Comparison of ENCODE assay signal across 19 mouse cellular contexts in genomic region chr9:16440638-16441037, GRCm38 (mm10).
DNase-seq lines count a peak whose midpoint lies in the region; ATAC-seq lines count a peak whose summit lies in the region.
"Had no signal": no experiment of that assay in that cellular context is flagged by ENCODE, and none has a peak within 500 bp of the region (broad histone marks: within the 10 kb centered on the region; RNA-seq: fewer than 3 reads in every experiment).

No protein-coding gene starts in this region.

- H3K36me3 ChIP-seq in neural tube, embryonic 11.5 days (ENCODE audit: control insufficient read depth, insufficient read depth, low read length), result no peaks in the 10 kb centered on the region
- H3K36me3 ChIP-seq in midbrain, embryonic 11.5 days (ENCODE audit: control insufficient read depth, insufficient read depth, low read length), result no peaks in the 10 kb centered on the region
- no peaks in the 10 kb centered on the region for H3K36me3 ChIP-seq in neural tube, embryonic 14.5 days (ENCODE audit: control insufficient read depth, insufficient read depth, low read length)
- H3K36me3 ChIP-seq: lung, embryonic 15.5 days had no signal

- WGBS in neural tube, embryonic 11.5 days, result 45% methylated on average over 6 of the region's 6 CpGs
- 38% methylated on average over 6 of the region's 6 CpGs for WGBS in midbrain, embryonic 11.5 days
- WGBS in neural tube, embryonic 14.5 days, result 22% methylated on average over 6 of the region's 6 CpGs

- no peak overlapping the region for H3K4me3 ChIP-seq in neural tube, embryonic 11.5 days (ENCODE audit: low read depth, low read length)
- H3K4me3 ChIP-seq in midbrain, embryonic 11.5 days (ENCODE audit: low read depth, low read length), result no peak overlapping the region
- no peak overlapping the region for H3K4me3 ChIP-seq in neural tube, embryonic 14.5 days (ENCODE audit: low read depth, low read length)
- H3K4me3 ChIP-seq: heart, adult 2 months; lung, embryonic 15.5 days had no signal

- H3K27ac ChIP-seq in neural tube, embryonic 11.5 days (ENCODE audit: low read depth, low read length), result 0 out of 2 replicates have a peak overlapping the region, but pooled peaks have one; percentile 44
- peak overlapping the region; percentile 56; the same call in 1 of the 2 replicates for H3K27ac ChIP-seq in midbrain, embryonic 11.5 days (ENCODE audit: low read depth, low read length)
- H3K27ac ChIP-seq in neural tube, embryonic 14.5 days (ENCODE audit: low read depth, low read length), result peak overlapping the region; percentile 25; the same call in 1 of the 2 replicates
- H3K27ac ChIP-seq: heart, adult 2 months; lung, embryonic 15.5 days had no signal

- H3K27me3 ChIP-seq in neural tube, embryonic 11.5 days (ENCODE audit: control insufficient read depth, insufficient read depth, low read length), result no peaks in the 10 kb centered on the region
- H3K27me3 ChIP-seq in midbrain, embryonic 11.5 days (ENCODE audit: control insufficient read depth, insufficient read depth, low read length), result no peaks in the 10 kb centered on the region
- H3K27me3 ChIP-seq in neural tube, embryonic 14.5 days (ENCODE audit: control insufficient read depth, insufficient read depth, low read length), result no peaks in the 10 kb centered on the region
- H3K27me3 ChIP-seq: lung, embryonic 15.5 days had no signal

- H3K9me3 ChIP-seq in neural tube, embryonic 11.5 days (ENCODE audit: control insufficient read depth, low read length), result no peaks in the 10 kb centered on the region
- no peaks in the 10 kb centered on the region for H3K9me3 ChIP-seq in midbrain, embryonic 11.5 days (ENCODE audit: control insufficient read depth, low read length)
- H3K9me3 ChIP-seq in neural tube, embryonic 14.5 days (ENCODE audit: control insufficient read depth, low read length), result no peaks in the 10 kb centered on the region
- H3K9me3 ChIP-seq: lung, embryonic 15.5 days had no signal

- H3K4me1 ChIP-seq in neural tube, embryonic 11.5 days (ENCODE audit: control insufficient read depth, insufficient read depth, low read length), result peaks cover 29% of the 10 kb centered on the region; the same call in 1 of the 2 replicates
- peaks cover 39% of the 10 kb centered on the region for H3K4me1 ChIP-seq in midbrain, embryonic 11.5 days (ENCODE audit: control insufficient read depth, insufficient read depth, low read length)
- peaks cover 24% of the 10 kb centered on the region for H3K4me1 ChIP-seq in neural tube, embryonic 14.5 days (ENCODE audit: control insufficient read depth, insufficient read depth, low read length)

- no peak; the same call in 1 of the 2 replicates for ATAC-seq in neural tube, embryonic 11.5 days (ENCODE audit: insufficient read depth, low FRiP score, low TSS enrichment)
- 0 out of 2 replicates have a peak, but pooled peaks have one; percentile 14 for ATAC-seq in midbrain, embryonic 11.5 days (ENCODE audit: low FRiP score)
- ATAC-seq in neural tube, embryonic 14.5 days (ENCODE audit: low read depth), result peak; percentile 16; the same call in 1 of the 2 replicates
- ATAC-seq: inflammation-experienced regulatory T-cells, adult 6 months had no signal

- no peak overlapping the region for H3K9ac ChIP-seq in neural tube, embryonic 11.5 days (ENCODE audit: low read length)
- H3K9ac ChIP-seq in midbrain, embryonic 11.5 days (ENCODE audit: low read length), result peak overlapping the region; percentile 14; the same call in 1 of the 2 replicates
- 0 out of 2 replicates have a peak overlapping the region, but pooled peaks have one; percentile 13 for H3K9ac ChIP-seq in neural tube, embryonic 14.5 days (replicated peaks; ENCODE audit: low read depth, low read length)
- H3K9ac ChIP-seq: lung, embryonic 15.5 days had no signal

- DNase-seq in embryo, embryonic 11 days, result peak; percentile 30
- DNase-seq in embryo, embryonic 9.5 days (ENCODE audit: extremely low spot score), result no peak
- peak; percentile 46 for DNase-seq in neural tube, embryonic 11.5 days (ENCODE audit: low spot score)
- DNase-seq in neural tube, embryonic 10.5 days (ENCODE audit: extremely low spot score, low spot score), result no peak
- DNase-seq in midbrain, embryonic 11.5 days (ENCODE audit: low spot score, missing footprints), result peak; percentile 87
- DNase-seq in spleen, postnatal 36 days (ENCODE audit: low spot score in 2 of 2), result no peak
- DNase-seq in thymus, postnatal 25 days, result no peak
- DNase-seq: adrenal gland, postnatal 14 days; cerebellum, adult 9-11 months; kidney, adult 9 months; layer of hippocampus, postnatal 36 days; left cerebral cortex, postnatal 4 days; retina, postnatal 1 day; thymus, postnatal 36 days had no signal

- H3K4me2 ChIP-seq in neural tube, embryonic 11.5 days (ENCODE audit: low read depth), result no peak overlapping the region
- no peak overlapping the region for H3K4me2 ChIP-seq in midbrain, embryonic 11.5 days
- H3K4me2 ChIP-seq in neural tube, embryonic 14.5 days (ENCODE audit: low read depth, low read length), result peak overlapping the region; percentile 7; the same call in 1 of the 2 replicates
- H3K4me2 ChIP-seq: liver, embryonic 11.5 days; lung, embryonic 15.5 days had no signal

Comparison
In these comparisons a context has a peak if more than half of its experiments do, and no peak if none do; other contexts are left out.
1. DNase-seq: peak in embryo, embryonic 11 days (single experiment), neural tube, embryonic 11.5 days (single experiment) and midbrain, embryonic 11.5 days (single experiment); none in embryo, embryonic 9.5 days (single experiment), neural tube, embryonic 10.5 days (single experiment), spleen, postnatal 36 days (0 of 2) and thymus, postnatal 25 days (single experiment).
2. Peak in every context shown above with its lines, with median percentiles within 50 percentile points of each other: H3K27ac ChIP-seq.